Mouse (Mus musculus): Measurements from ENCODE around the gene Prcd. TPM values are rescaled to one million over a fixed set of nuclear protein-coding genes. Genes with fewer than 3 reads are reported as not detected.
A peak's percentile ranks its signal among the peaks of the same experiment; 100 is the strongest.

The Prcd gene
- polyA plus RNA-seq, 1 experiment from 2014 or later: 0.32 TPM

- Histone ChIP-seq H3K9me3 (ENCODE audit: low read length) (no peaks in the 10 kb centered on the region), H3K4me2 (ENCODE audit: low read depth, low read length) (peak overlapping the region; percentile 86; the same call in 1 of the 2 replicates), H3K4me3 (ENCODE audit: low read depth, low read length) (no peak overlapping the region), H3K27me3 (ENCODE audit: insufficient read depth, low read length) (no peaks in the 10 kb centered on the region), H3K36me3 (replicated peaks; ENCODE audit: insufficient read depth, low read length) (no peaks in the 10 kb centered on the region; the same call in 1 of the 2 replicates), H3K4me1 (ENCODE audit: insufficient read depth) (peaks cover 89% of the 10 kb centered on the region), H3K9ac (replicated peaks) (no peak overlapping the region), H3K27ac (ENCODE audit: low read depth) (0 out of 2 replicates have a peak overlapping the region, but pooled peaks have one; percentile 41)
- 81% methylated on average over 7 of the region's 7 CpGs for WGBS (ENCODE audit: insufficient replicate concordance)
- no peak for ATAC-seq
- TF ChIP-seq CTCF (IDR thresholded peaks at IDR 0.05; ENCODE audit: low read depth) (no peak), EP300 (IDR thresholded peaks at IDR 0.05; ENCODE audit: low read depth) (no peak)
- no peak for DNase-seq
Measured at GRCm38 (mm10) chr11:116619156-116619555, 34.2 kb upstream of the Prcd start.

- Histone ChIP-seq H3K4me1 (ENCODE audit: insufficient read depth) (peaks cover 88% of the 10 kb centered on the region), H3K27ac (ENCODE audit: low read depth) (peak overlapping the region; percentile 41; the same call in 1 of the 2 replicates), H3K36me3 (replicated peaks; ENCODE audit: insufficient read depth, low read length) (no peaks in the 10 kb centered on the region; the same call in 1 of the 2 replicates), H3K9me3 (ENCODE audit: low read length) (no peaks in the 10 kb centered on the region), H3K4me2 (ENCODE audit: low read depth, low read length) (peak overlapping the region; percentile 86), H3K9ac (replicated peaks) (peak overlapping the region; percentile 52; the same call in 1 of the 2 replicates), H3K4me3 (ENCODE audit: low read depth, low read length) (no peak overlapping the region), H3K27me3 (ENCODE audit: insufficient read depth, low read length) (no peaks in the 10 kb centered on the region)
- no peak for TF ChIP-seq EP300 (IDR thresholded peaks at IDR 0.05; ENCODE audit: low read depth)
- no peak for DNase-seq
- no peak for ATAC-seq
- WGBS (ENCODE audit: insufficient replicate concordance): 69% methylated on average over 8 of the region's 8 CpGs
Measured at GRCm38 (mm10) chr11:116619561-116619960, 33.8 kb upstream of the Prcd start.

- Histone ChIP-seq H3K4me1 (ENCODE audit: insufficient read depth) (peaks cover 88% of the 10 kb centered on the region), H3K36me3 (replicated peaks; ENCODE audit: insufficient read depth, low read length) (no peaks in the 10 kb centered on the region), H3K27ac (ENCODE audit: low read depth) (peak overlapping the region; percentile 75), H3K4me3 (ENCODE audit: low read depth, low read length) (peak overlapping the region; percentile 30), H3K9ac (replicated peaks) (peak overlapping the region; percentile 52), H3K27me3 (ENCODE audit: insufficient read depth, low read length) (no peaks in the 10 kb centered on the region), H3K4me2 (ENCODE audit: low read depth, low read length) (peak overlapping the region; percentile 86), H3K9me3 (ENCODE audit: low read length) (no peaks in the 10 kb centered on the region)
- WGBS (ENCODE audit: insufficient replicate concordance): 37% methylated on average over 9 of the region's 9 CpGs
- TF ChIP-seq CTCF (IDR thresholded peaks at IDR 0.05; ENCODE audit: low read depth) (no peak), EP300 (IDR thresholded peaks at IDR 0.05; ENCODE audit: low read depth) (peak; percentile 87)
- DNase-seq (no peak), ATAC-seq (no peak)
Measured at GRCm38 (mm10) chr11:116620073-116620472, 33.3 kb upstream of the Prcd start.

- H3K9ac ChIP-seq (replicated peaks): peak overlapping the region; percentile 52
- H3K27me3 ChIP-seq (ENCODE audit: insufficient read depth, low read length): no peaks in the 10 kb centered on the region
- DNase-seq (no peak), ATAC-seq (no peak)
- H3K9me3 ChIP-seq (ENCODE audit: low read length): no peaks in the 10 kb centered on the region
- H3K27ac ChIP-seq (ENCODE audit: low read depth): peak overlapping the region; percentile 75
- peak overlapping the region; percentile 86 for H3K4me2 ChIP-seq (ENCODE audit: low read depth, low read length)
- WGBS (ENCODE audit: insufficient replicate concordance): 72% methylated on average over 10 of the region's 10 CpGs
- peaks cover 88% of the 10 kb centered on the region for H3K4me1 ChIP-seq (ENCODE audit: insufficient read depth)
- H3K36me3 ChIP-seq (replicated peaks; ENCODE audit: insufficient read depth, low read length): no peaks in the 10 kb centered on the region
- peak overlapping the region; percentile 30 for H3K4me3 ChIP-seq (ENCODE audit: low read depth, low read length)
- no peak for TF ChIP-seq CTCF (IDR thresholded peaks at IDR 0.05; ENCODE audit: low read depth)
- 0 out of 2 replicates have a peak, but pooled peaks have one; percentile 3 for TF ChIP-seq EP300 (IDR thresholded peaks at IDR 0.05; ENCODE audit: low read depth)
Measured at GRCm38 (mm10) chr11:116620559-116621253, 32.6 kb upstream of the Prcd start.

- no peaks in the 10 kb centered on the region for H3K36me3 ChIP-seq (replicated peaks; ENCODE audit: insufficient read depth, low read length)
- peak overlapping the region; percentile 75 for H3K27ac ChIP-seq (ENCODE audit: low read depth)
- peak overlapping the region; percentile 30; the same call in 1 of the 2 replicates for H3K4me3 ChIP-seq (ENCODE audit: low read depth, low read length)
- H3K9ac ChIP-seq (replicated peaks): peak overlapping the region; percentile 52
- peak; percentile 64 for DNase-seq
- WGBS (ENCODE audit: insufficient replicate concordance): 46% methylated on average over 6 of the region's 6 CpGs
- no peaks in the 10 kb centered on the region for H3K27me3 ChIP-seq (ENCODE audit: insufficient read depth, low read length)
- no peaks in the 10 kb centered on the region for H3K9me3 ChIP-seq (ENCODE audit: low read length)
- peak; percentile 55 for ATAC-seq
- TF ChIP-seq EP300 (IDR thresholded peaks at IDR 0.05; ENCODE audit: low read depth) (peak; percentile 35; the same call in 1 of the 2 replicates), CTCF (IDR thresholded peaks at IDR 0.05; ENCODE audit: low read depth) (no peak)
- H3K4me2 ChIP-seq (ENCODE audit: low read depth, low read length): peak overlapping the region; percentile 86
- H3K4me1 ChIP-seq (ENCODE audit: insufficient read depth): peaks cover 82% of the 10 kb centered on the region
Measured at GRCm38 (mm10) chr11:116621258-116621704, 32.1 kb upstream of the Prcd start.

- Histone ChIP-seq H3K4me3 (ENCODE audit: low read depth, low read length) (peak overlapping the region; percentile 88), H3K4me1 (ENCODE audit: insufficient read depth) (peaks cover 61% of the 10 kb centered on the region), H3K9ac (replicated peaks) (peak overlapping the region; percentile 88), H3K36me3 (replicated peaks; ENCODE audit: insufficient read depth, low read length) (no peaks in the 10 kb centered on the region), H3K9me3 (ENCODE audit: low read length) (no peaks in the 10 kb centered on the region), H3K27ac (ENCODE audit: low read depth) (peak overlapping the region; percentile 89), H3K4me2 (ENCODE audit: low read depth, low read length) (peak overlapping the region; percentile 86), H3K27me3 (ENCODE audit: insufficient read depth, low read length) (no peaks in the 10 kb centered on the region)
- no peak for TF ChIP-seq EP300 (IDR thresholded peaks at IDR 0.05; ENCODE audit: low read depth)
- peak; percentile 33; the same call in 1 of the 2 replicates for TF ChIP-seq CTCF (IDR thresholded peaks at IDR 0.05; ENCODE audit: low read depth)
- DNase-seq (peak; percentile 66), ATAC-seq (peak; percentile 48)
- WGBS (ENCODE audit: insufficient replicate concordance): 2% methylated on average over 39 of the region's 40 CpGs
Measured at GRCm38 (mm10) chr11:116623281-116624124, 29.8 kb upstream of the Prcd start.
